Mouse (Mus musculus) myocyte (in vitro differentiated cells): ENCODE measurements around the gene Ccdc36. TPM values are rescaled to one million over a fixed set of nuclear protein-coding genes. Genes with fewer than 3 reads are reported as not detected.
A peak's percentile ranks its signal among the peaks of the same experiment; 100 is the strongest.

Source experiments
- H3K27me3 ChIP-seq: one replicate; pipeline ENCODE4 v1.6.1; 2011; ENCODE audit not compliant: control insufficient read depth, insufficient read depth, insufficient read length
- H3K36me3 ChIP-seq: one replicate; pipeline ENCODE4 v1.6.1; 2011; ENCODE audit not compliant: control insufficient read depth, insufficient read depth
- H3K4me2 ChIP-seq: one replicate; pipeline ENCODE4 v1.6.1; 2011; ENCODE audit warnings: low read depth, control low read depth
- H3K4me3 ChIP-seq: one replicate; pipeline ENCODE4 v1.5.1; 2011; ENCODE audit warnings: mild to moderate bottlenecking, control low read depth, moderate library complexity
- H3K79me2 ChIP-seq: one replicate; pipeline ENCODE4 v1.6.1; 2011; ENCODE audit not compliant: control insufficient read depth, insufficient read depth
- H3ac ChIP-seq: one replicate; pipeline ENCODE4 v1.6.1; 2011; ENCODE audit not compliant: control insufficient read depth, insufficient read length
- CEBPB ChIP-seq: IDR thresholded peaks from 2 replicates; pipeline ENCODE4 v1.6.1; 2011; ENCODE audit warnings: mild to moderate bottlenecking, moderate library complexity; ENCODE audit not compliant: poor library complexity, insufficient read depth, severe bottlenecking
- E2F4 ChIP-seq: IDR thresholded peaks from one replicate; pipeline ENCODE4 v1.6.1; 2011; ENCODE audit warnings: mild to moderate bottlenecking, control low read depth, moderate library complexity; ENCODE audit not compliant: insufficient read depth
- MAX ChIP-seq: IDR thresholded peaks from one replicate; pipeline ENCODE4 v1.6.1; 2011; ENCODE audit warnings: low read depth, mild to moderate bottlenecking, control low read depth
- MYOD1 ChIP-seq, 3 experiments: IDR thresholded peaks; one replicate each; pipeline ENCODE4 v1.6.1; 2011; ENCODE audit warnings: control low read depth in 2 of 3, low read depth in 2 of 3, mild to moderate bottlenecking in 2 of 3, moderate library complexity in 1 of 3; ENCODE audit not compliant: insufficient read length in 2 of 3, control insufficient read depth in 1 of 3
- MYOG ChIP-seq, 3 experiments: IDR thresholded peaks; one replicate each; pipeline ENCODE4 v1.6.1; 2011; ENCODE audit warnings: control low read depth in 2 of 3, low read depth in 2 of 3, mild to moderate bottlenecking in 2 of 3; ENCODE audit not compliant: insufficient read length in 2 of 3, control insufficient read depth in 1 of 3, insufficient read depth in 1 of 3
- POLR2A ChIP-seq: IDR thresholded peaks from one replicate; pipeline ENCODE4 v1.6.1; 2011; ENCODE audit warnings: low read depth, mild to moderate bottlenecking, control low read depth, moderate library complexity; ENCODE audit not compliant: insufficient read length
- POLR2AphosphoS2 ChIP-seq: IDR thresholded peaks from one replicate; pipeline ENCODE4 v1.6.1; 2011; ENCODE audit warnings: low read depth, control low read depth; ENCODE audit not compliant: insufficient read length
- REST ChIP-seq: IDR thresholded peaks from one replicate; pipeline ENCODE4 v1.6.1; 2011; ENCODE audit warnings: mild to moderate bottlenecking, control low read depth, moderate library complexity; ENCODE audit not compliant: insufficient read depth, insufficient read length
- SRF ChIP-seq: IDR thresholded peaks from one replicate; pipeline ENCODE4 v1.6.1; 2011; ENCODE audit warnings: low read depth; ENCODE audit not compliant: control insufficient read depth, insufficient read length
- TCF12 ChIP-seq: IDR thresholded peaks from one replicate; pipeline ENCODE4 v1.6.1; 2011; ENCODE audit warnings: mild to moderate bottlenecking, control low read depth; ENCODE audit not compliant: poor library complexity, insufficient read depth, severe bottlenecking
- TCF3 ChIP-seq: IDR thresholded peaks from one replicate; pipeline ENCODE4 v1.6.1; 2011; ENCODE audit warnings: low read depth, control low read depth; ENCODE audit not compliant: insufficient read length
- USF1 ChIP-seq: IDR thresholded peaks from one replicate; pipeline ENCODE4 v1.6.1; 2011; ENCODE audit warnings: low read depth, mild to moderate bottlenecking, control low read depth, moderate library complexity
- polyA plus RNA-seq: library from polyadenylated mRNA; unstranded; fragments of >200 nt; fragmentation: generic; extraction: Trizol; gene quantifications from one replicate; pipeline ENCODE4 v1.2.1, GENCODE M21; 2012; ENCODE audit warnings: missing spikeins

The Ccdc36 gene
- polyA plus RNA-seq, 1 experiment = not detected

- H3ac ChIP-seq = peak within 1 kb of the TSS; percentile 88
- peak; percentile 79 for TF ChIP-seq POLR2A
- TF ChIP-seq POLR2AphosphoS2 = peak; percentile 84
- TF ChIP-seq USF1 = no peak
- H3K4me2 ChIP-seq = peak within 1 kb of the TSS; percentile 97
- H3K79me2 ChIP-seq = peaks cover 26% of the 10 kb centered on the region
- H3K27me3 ChIP-seq = no peaks in the 10 kb centered on the region
- H3K4me3 ChIP-seq = peak within 1 kb of the TSS; percentile 77
- no peaks in the 10 kb centered on the region for H3K36me3 ChIP-seq
Observed at GRCm38 (mm10) chr9:108460319-108461178, 32.3 kb upstream of the Ccdc36 start, which contains the start of gene Ccdc71. TSS of gene Ccdc71 (plus strand) at chr9:108460527.

- H3K79me2 ChIP-seq = peaks cover 26% of the 10 kb centered on the region
- no peaks in the 10 kb centered on the region for H3K36me3 ChIP-seq
- H3K27me3 ChIP-seq = no peaks in the 10 kb centered on the region
- TF ChIP-seq REST (no peak), E2F4 (no peak), USF1 (no peak), MYOD1 (IDR thresholded peaks at IDR 0.05; ENCODE audit: control insufficient read depth in 1 of 3, insufficient read length in 2 of 3, low read depth in 2 of 3) (no peak), POLR2AphosphoS2 (no peak), CEBPB (no peak), MYOG (IDR thresholded peaks at IDR 0.05; ENCODE audit: control insufficient read depth in 1 of 3, insufficient read depth in 1 of 3, insufficient read length in 2 of 3, low read depth in 2 of 3) (no peak), SRF (no peak)
- H3K4me2 ChIP-seq = peak overlapping the region; percentile 63
- peak overlapping the region; percentile 88 for H3ac ChIP-seq
- H3K4me3 ChIP-seq = peak overlapping the region; percentile 77
Observed at GRCm38 (mm10) chr9:108459939-108460318, 31.6 kb upstream of the Ccdc36 start.

GRCm38 (mm10) chr9:108456953-108457352 lies 28.7 kb upstream of the Ccdc36 start:
- Histone ChIP-seq H3K79me2 (peaks cover 14% of the 10 kb centered on the region), H3K4me3 (no peak overlapping the region), H3K4me2 (no peak overlapping the region), H3K36me3 (no peaks in the 10 kb centered on the region), H3K27me3 (no peaks in the 10 kb centered on the region), H3ac (no peak overlapping the region)
- TF ChIP-seq REST (no peak), MAX (no peak), POLR2AphosphoS2 (no peak), E2F4 (no peak), POLR2A (no peak), TCF3 (no peak), CEBPB (no peak), MYOG (IDR thresholded peaks at IDR 0.05; ENCODE audit: control insufficient read depth in 1 of 3, insufficient read depth in 1 of 3, insufficient read length in 2 of 3, low read depth in 2 of 3) (no peak), SRF (no peak), USF1 (no peak), MYOD1 (IDR thresholded peaks at IDR 0.05; ENCODE audit: control insufficient read depth in 1 of 3, insufficient read length in 2 of 3, low read depth in 2 of 3) (no peak), TCF12 (no peak)

- Histone ChIP-seq H3ac (no peak overlapping the region), H3K36me3 (no peaks in the 10 kb centered on the region), H3K4me2 (no peak overlapping the region), H3K27me3 (no peaks in the 10 kb centered on the region), H3K4me3 (no peak overlapping the region), H3K79me2 (peaks cover 4% of the 10 kb centered on the region)
- TF ChIP-seq TCF3 = no peak
- TF ChIP-seq REST = no peak
- TF ChIP-seq CEBPB = no peak
- no peak for TF ChIP-seq TCF12
- TF ChIP-seq MYOG (IDR thresholded peaks at IDR 0.05; ENCODE audit: control insufficient read depth in 1 of 3, insufficient read depth in 1 of 3, insufficient read length in 2 of 3, low read depth in 2 of 3) = no peak
- TF ChIP-seq POLR2AphosphoS2 = no peak
- TF ChIP-seq POLR2A = no peak
- no peak for TF ChIP-seq E2F4
- TF ChIP-seq MYOD1 (IDR thresholded peaks at IDR 0.05; ENCODE audit: control insufficient read depth in 1 of 3, insufficient read length in 2 of 3, low read depth in 2 of 3) = no peak
- TF ChIP-seq USF1 = no peak
- no peak for TF ChIP-seq SRF
- no peak for TF ChIP-seq MAX
Observed at GRCm38 (mm10) chr9:108455747-108456571, 27.7 kb upstream of the Ccdc36 start.

GRCm38 (mm10) chr9:108454429-108454828 lies 26.1 kb upstream of the Ccdc36 start:
- no peak for TF ChIP-seq USF1
- TF ChIP-seq CEBPB = no peak
- TF ChIP-seq REST = no peak
- TF ChIP-seq POLR2AphosphoS2 = no peak
- TF ChIP-seq POLR2A = no peak
- TF ChIP-seq MYOD1 (IDR thresholded peaks at IDR 0.05; ENCODE audit: control insufficient read depth in 1 of 3, insufficient read length in 2 of 3, low read depth in 2 of 3) = no peak
- no peak for TF ChIP-seq MAX
- TF ChIP-seq TCF3 = no peak
- no peak for TF ChIP-seq TCF12
- no peak for TF ChIP-seq E2F4
- no peak for TF ChIP-seq SRF
- TF ChIP-seq MYOG (IDR thresholded peaks at IDR 0.05; ENCODE audit: control insufficient read depth in 1 of 3, insufficient read depth in 1 of 3, insufficient read length in 2 of 3, low read depth in 2 of 3) = no peak
- no peaks in the 10 kb centered on the region for H3K79me2 ChIP-seq
- no peaks in the 10 kb centered on the region for H3K27me3 ChIP-seq
- H3K4me2 ChIP-seq = no peak overlapping the region
- H3ac ChIP-seq = no peak overlapping the region
- no peaks in the 10 kb centered on the region for H3K36me3 ChIP-seq
- no peak overlapping the region for H3K4me3 ChIP-seq
